Mouse (Mus musculus) testis, adult 2 months (tissue): ENCODE measurements at regions not wholly inside any gene's neighbourhood (a gene's known extent, or its start where the extent isn't known, plus 50 kb on each side); places are given as distances from the start of the nearest gene placed in this dataset.

ENCODE experiments used
- CTCF ChIP-seq: fragments of 200-500 bp; IDR thresholded peaks from 2 replicates; pipeline ENCODE4 v1.5.1; 2012; ENCODE audit warnings: low read depth, mild to moderate bottlenecking, inconsistent platforms, low read length, moderate library complexity; ENCODE audit not compliant: control insufficient read depth, insufficient read depth, insufficient replicate concordance
- POLR2A ChIP-seq: fragments of 200-500 bp; IDR thresholded peaks from 2 replicates; pipeline ENCODE4 v1.6.1; 2012; ENCODE audit warnings: low read depth, mild to moderate bottlenecking, inconsistent platforms, low read length, moderate library complexity; ENCODE audit not compliant: control insufficient read depth

DNA sequence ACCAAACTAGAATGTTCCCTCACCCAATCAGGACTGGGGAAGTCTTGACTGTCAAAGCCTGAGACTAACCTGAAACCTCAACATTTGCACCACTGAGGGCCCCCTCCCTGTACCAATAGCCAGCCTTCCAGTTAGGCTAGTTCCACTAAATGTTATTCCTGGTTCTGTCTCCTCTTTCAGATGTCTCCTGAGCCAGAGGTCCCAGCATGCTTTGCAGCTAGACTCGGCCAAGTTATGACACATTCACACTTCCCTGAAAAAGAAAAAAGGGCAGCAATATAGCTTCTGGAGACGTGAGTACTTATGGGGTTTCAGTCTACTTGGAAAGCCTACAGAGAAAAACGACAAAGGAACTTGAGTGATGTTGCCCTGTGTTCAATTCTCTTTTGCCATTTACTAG is 308.1 kb downstream of the Gm826 start:
- no peak for TF ChIP-seq POLR2A
- TF ChIP-seq CTCF, result no peak
